Mouse (Mus musculus) lung, postnatal 0 days (tissue): ENCODE data around the gene Fam136a.

Experiments used
- CTCF ChIP-seq: IDR thresholded peaks from 2 replicates; pipeline ENCODE4 v1.5.1; 2016; ENCODE audit warnings: antibody characterized with exemption, mild to moderate bottlenecking
- EP300 ChIP-seq: IDR thresholded peaks from 2 replicates; pipeline ENCODE4 v1.6.1; 2016; ENCODE audit warnings: antibody characterized with exemption, mild to moderate bottlenecking, control low read depth

DNA sequence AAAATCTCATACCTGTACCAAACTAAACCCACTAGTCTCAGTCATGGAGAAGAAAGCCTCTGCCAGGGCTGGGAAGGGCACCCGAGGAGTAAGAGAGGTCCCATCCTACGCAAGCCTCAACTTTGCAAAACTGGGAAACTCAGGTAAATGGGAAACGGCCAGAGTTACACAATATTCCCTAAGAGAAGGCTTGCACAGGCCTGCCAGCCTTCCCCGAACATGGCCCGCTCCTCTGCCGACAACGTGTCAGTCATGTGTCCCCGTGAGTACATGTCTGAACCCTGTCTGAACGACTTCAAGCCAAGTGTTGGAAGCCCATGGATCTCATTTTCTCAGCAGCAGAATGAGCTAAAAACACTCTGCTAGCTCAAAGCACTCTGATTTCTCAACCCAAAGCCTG is 29.6 kb downstream of the Fam136a start:
- TF ChIP-seq CTCF (no peak), EP300 (no peak)
